Mouse (Mus musculus) hindbrain, embryonic 11.5 days (tissue): ENCODE data around the gene AL607142.1. TPM values are rescaled to one million over a fixed set of nuclear protein-coding genes. Genes with fewer than 3 reads are reported as not detected.

Experiments
- ATAC-seq: fragments of 200-750 bp; cut with Nextera tagmentation; 2 replicates; pipeline ENCODE4 v1.8.0; 2017; ENCODE audit warnings: mild to moderate bottlenecking, moderate TSS enrichment, moderate library complexity; ENCODE audit not compliant: low FRiP score
- DNase-seq: peaks from one replicate; pipeline ENCODE4 v3.0.0-alpha.2; 2015; ENCODE audit warnings: low spot score
- H3K27ac ChIP-seq: fragments of 300-500 bp; sonication (generic); 2 replicates; pipeline ENCODE4 v1.5.1; 2014; ENCODE audit warnings: mild to moderate bottlenecking, low read depth, low read length
- H3K27me3 ChIP-seq: fragments of 300-500 bp; sonication (generic); 2 replicates; pipeline ENCODE4 v1.6.1; 2014; ENCODE audit warnings: mild to moderate bottlenecking, low read length, moderate library complexity, mixed read lengths; ENCODE audit not compliant: control insufficient read depth, insufficient read depth
- H3K36me3 ChIP-seq: fragments of 300-500 bp; sonication (generic); 2 replicates; pipeline ENCODE4 v1.6.1; 2014; ENCODE audit warnings: mild to moderate bottlenecking, low read length, moderate library complexity, mixed read lengths; ENCODE audit not compliant: control insufficient read depth, insufficient read depth
- H3K4me1 ChIP-seq: fragments of 300-500 bp; sonication (generic); replicated peaks from 2 replicates; pipeline ENCODE4 v1.6.1; 2014; ENCODE audit warnings: low read length, mixed read lengths; ENCODE audit not compliant: control insufficient read depth, insufficient read depth
- H3K4me2 ChIP-seq: fragments of 300-500 bp; sonication (generic); replicated peaks from 2 replicates; pipeline ENCODE4 v1.6.1; 2014; ENCODE audit warnings: mild to moderate bottlenecking, low read depth, low read length
- H3K4me3 ChIP-seq: fragments of 300-500 bp; sonication (generic); 2 replicates; pipeline ENCODE4 v1.5.1; 2014; ENCODE audit warnings: low read depth, low read length
- H3K9ac ChIP-seq: fragments of 300-500 bp; sonication (generic); 2 replicates; pipeline ENCODE4 v1.6.1; 2014; ENCODE audit warnings: low read depth, low read length
- H3K9me3 ChIP-seq: fragments of 300-500 bp; sonication (generic); 2 replicates; pipeline ENCODE4 v1.6.1; 2016; ENCODE audit warnings: low read length; ENCODE audit not compliant: control insufficient read depth
- WGBS: fragments of 180-500 bp; shearing (Covaris S2); extraction: QIAGEN DNeasy Blood & Tissue Kit; methylation state at CpG from one replicate; pipeline ENCODE4 v1.1.7; 2014; 5-methylcytosine and 5-hydroxymethylcytosine counted together
- polyA plus RNA-seq: library from polyadenylated mRNA; unstranded; fragments of >200 nt; fragmentation: Nextera tagmentation; extraction: Ambion mirVana; gene quantifications from 2 replicates; pipeline ENCODE4 v1.2.1, GENCODE M21; 2014

The AL607142.1 gene
- polyA plus RNA-seq, 1 experiment from 2014 or later: not detected

DNA sequence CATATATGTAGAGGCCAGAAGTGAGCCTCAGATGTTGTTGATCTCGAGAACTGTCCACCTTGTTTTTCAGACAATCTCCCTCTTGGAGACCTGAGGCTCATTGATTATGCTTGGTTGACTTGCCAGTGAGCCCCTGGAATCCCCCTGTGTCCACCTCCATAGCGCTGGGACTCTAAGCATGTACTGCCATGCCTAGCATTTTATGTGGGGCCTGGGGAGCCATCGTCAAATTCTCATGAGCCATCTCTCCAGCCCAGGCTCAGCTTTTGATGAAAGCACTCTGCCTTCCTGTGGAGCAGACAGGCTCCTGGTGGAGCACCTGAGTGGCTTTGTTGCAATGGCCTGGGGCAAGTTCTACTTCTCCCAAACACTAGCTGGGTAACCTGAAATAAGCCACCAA lies 14.9 kb upstream of the AL607142.1 start:
- Histone ChIP-seq H3K27ac (no peak overlapping the region), H3K4me3 (no peak overlapping the region), H3K9ac (no peak overlapping the region), H3K4me2 (no peak overlapping the region), H3K27me3 (no peaks in the 10 kb centered on the region), H3K36me3 (no peaks in the 10 kb centered on the region), H3K4me1 (no peaks in the 10 kb centered on the region), H3K9me3 (no peaks in the 10 kb centered on the region)
- 90% methylated on average over 3 of the region's 3 CpGs for WGBS
- ATAC-seq (no peak), DNase-seq (no peak)

DNA sequence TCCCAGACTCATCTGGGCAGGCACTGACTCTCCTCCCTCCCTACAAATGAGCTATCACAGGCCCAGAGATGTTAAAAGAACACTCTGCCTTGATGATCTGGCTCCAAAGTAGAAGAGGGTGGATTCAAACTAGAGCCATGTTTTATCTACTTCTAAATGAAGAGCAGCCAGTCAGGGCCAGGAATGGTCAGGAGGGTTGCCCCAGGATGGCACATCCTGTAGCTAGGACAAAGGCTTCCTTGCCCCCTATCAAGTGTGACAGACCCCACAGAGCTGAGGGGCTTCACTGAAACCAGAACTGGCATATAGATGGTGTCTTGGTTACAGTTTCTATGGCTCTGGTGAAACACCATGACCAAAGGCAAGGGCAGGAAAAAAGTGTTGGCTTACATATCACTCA lies 12.3 kb upstream of the AL607142.1 start:
- no peaks in the 10 kb centered on the region for H3K4me1 ChIP-seq
- no peak overlapping the region for H3K27ac ChIP-seq
- ATAC-seq (no peak), DNase-seq (no peak)
- H3K9me3 ChIP-seq: no peaks in the 10 kb centered on the region
- no peaks in the 10 kb centered on the region for H3K36me3 ChIP-seq
- H3K4me2 ChIP-seq: no peak overlapping the region
- H3K9ac ChIP-seq: no peak overlapping the region
- H3K4me3 ChIP-seq: no peak overlapping the region
- H3K27me3 ChIP-seq: no peaks in the 10 kb centered on the region

DNA sequence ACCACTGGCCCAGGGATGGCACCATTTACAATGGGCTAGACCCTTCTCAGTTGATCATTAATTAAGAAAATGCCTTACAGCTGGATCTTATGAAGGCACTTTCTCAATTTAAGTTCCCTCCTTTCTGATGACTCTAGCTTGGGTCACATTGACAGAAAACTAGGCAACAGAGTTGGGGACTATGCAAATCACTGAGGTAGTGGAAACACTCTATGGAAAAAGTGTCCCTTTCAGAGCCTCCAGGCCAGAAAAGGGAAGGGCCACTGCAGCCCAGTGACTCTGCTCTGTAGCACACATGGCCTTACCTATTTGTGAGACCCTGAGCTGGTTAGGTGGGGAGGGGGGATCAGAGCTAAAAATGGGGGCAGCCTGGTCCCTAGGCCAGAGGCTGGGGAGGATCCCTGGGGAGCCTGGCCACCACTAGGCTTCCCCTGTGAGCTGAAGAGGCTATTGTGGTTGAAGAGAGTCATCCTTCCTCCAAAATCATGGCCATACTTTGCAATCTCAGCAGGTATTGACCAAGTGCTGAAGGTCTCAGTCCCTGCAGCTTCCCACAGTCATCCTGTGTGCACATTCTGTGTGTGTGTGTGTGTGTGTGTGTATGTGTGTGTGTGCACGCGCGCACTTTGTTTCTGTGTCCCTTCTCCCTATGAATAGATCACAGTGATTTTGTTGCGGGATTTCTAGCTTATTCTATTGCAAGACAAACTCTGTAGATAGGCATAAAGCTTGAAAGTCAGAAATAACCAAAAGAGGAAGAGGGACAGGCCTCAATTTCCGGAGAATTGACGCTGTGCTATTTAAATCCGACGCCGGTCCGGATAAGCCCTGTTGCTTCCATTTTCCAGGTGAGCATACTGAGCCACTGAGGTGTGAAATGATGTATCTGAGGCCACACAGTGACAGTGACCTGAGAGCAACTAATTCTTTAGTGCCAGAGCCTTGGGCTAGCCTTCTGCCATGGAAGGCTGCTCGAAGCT lies 11.5 kb upstream of the AL607142.1 start:
- no peak overlapping the region for H3K4me3 ChIP-seq
- no peaks in the 10 kb centered on the region for H3K9me3 ChIP-seq
- H3K4me1 ChIP-seq: no peaks in the 10 kb centered on the region
- ATAC-seq (no peak), DNase-seq (no peak)
- H3K4me2 ChIP-seq: no peak overlapping the region
- no peaks in the 10 kb centered on the region for H3K36me3 ChIP-seq
- no peak overlapping the region for H3K9ac ChIP-seq
- H3K27ac ChIP-seq: no peak overlapping the region
- H3K27me3 ChIP-seq: no peaks in the 10 kb centered on the region
- WGBS: 96% methylated on average over 11 of the region's 11 CpGs

DNA sequence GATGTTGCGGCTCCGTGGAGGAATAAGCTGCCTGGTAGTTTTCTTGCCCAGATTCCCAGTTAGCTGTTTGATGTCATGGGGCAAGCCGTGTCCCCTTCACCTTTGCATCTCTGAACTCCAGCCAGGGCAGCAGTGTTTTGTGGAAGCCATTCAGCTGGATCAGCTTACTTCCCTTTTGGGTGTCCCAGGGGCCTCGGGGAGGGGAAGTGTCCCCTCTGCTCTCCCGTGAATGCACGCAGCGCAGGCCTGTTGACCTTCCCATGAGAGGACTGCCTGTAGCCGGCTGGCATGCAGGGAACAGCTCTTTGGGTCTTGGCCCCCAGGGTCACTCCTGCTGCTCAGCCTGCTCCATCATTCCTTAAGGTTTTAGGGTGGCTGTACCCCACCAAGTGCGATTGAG lies 10.7 kb upstream of the AL607142.1 start:
- DNase-seq (no peak), ATAC-seq (no peak)
- no peaks in the 10 kb centered on the region for H3K4me1 ChIP-seq
- no peaks in the 10 kb centered on the region for H3K36me3 ChIP-seq
- WGBS: 78% methylated on average over 9 of the region's 9 CpGs
- no peaks in the 10 kb centered on the region for H3K27me3 ChIP-seq
- H3K4me2 ChIP-seq: no peak overlapping the region
- no peak overlapping the region for H3K9ac ChIP-seq
- no peak overlapping the region for H3K4me3 ChIP-seq
- no peak overlapping the region for H3K27ac ChIP-seq
- no peaks in the 10 kb centered on the region for H3K9me3 ChIP-seq

DNA sequence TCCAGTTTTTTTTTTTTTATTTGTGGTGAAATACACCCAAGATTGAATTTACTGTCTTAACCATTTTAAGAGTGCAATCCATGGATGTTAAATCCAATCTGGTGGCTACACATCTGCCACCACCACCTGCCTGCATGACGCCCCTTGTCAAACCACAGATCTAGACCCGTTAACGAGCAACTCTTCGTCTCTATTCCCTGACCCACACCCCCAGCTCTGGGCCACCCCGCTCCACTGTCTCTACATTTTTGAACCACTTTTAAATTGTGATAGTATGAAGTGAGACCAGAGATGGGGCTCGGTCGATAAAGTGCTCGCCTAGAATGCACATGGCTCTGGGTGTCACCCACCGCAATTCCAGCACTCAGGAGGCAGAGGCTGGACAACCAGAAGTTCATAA lies 8.3 kb upstream of the AL607142.1 start:
- DNase-seq: no peak
- Histone ChIP-seq H3K4me1 (no peaks in the 10 kb centered on the region), H3K4me2 (no peak overlapping the region), H3K9ac (no peak overlapping the region), H3K36me3 (no peaks in the 10 kb centered on the region), H3K27me3 (no peaks in the 10 kb centered on the region), H3K27ac (no peak overlapping the region), H3K4me3 (no peak overlapping the region), H3K9me3 (no peaks in the 10 kb centered on the region)
- 90% methylated on average over 9 of the region's 9 CpGs for WGBS
- ATAC-seq: no peak

DNA sequence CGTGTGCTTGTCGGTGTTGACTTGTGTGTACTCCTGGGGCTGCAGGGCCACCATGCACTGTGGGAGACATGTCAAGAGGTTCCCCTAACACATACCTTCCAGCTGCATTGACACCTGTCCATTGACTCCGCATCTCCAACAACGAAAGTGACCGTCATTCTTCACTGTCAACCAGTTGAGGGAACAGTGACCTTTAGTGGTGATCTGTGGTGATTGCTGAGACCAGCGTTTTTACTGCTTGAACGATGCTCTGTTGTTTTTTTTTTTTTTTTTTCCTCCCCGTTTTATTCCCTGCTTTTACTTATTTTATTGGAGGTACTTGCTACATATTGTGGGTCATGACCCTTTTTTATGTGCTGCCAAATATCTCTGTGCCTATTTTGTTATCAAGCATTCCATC lies 7.3 kb upstream of the AL607142.1 start:
- Histone ChIP-seq H3K4me2 (no peak overlapping the region), H3K27ac (no peak overlapping the region), H3K4me3 (no peak overlapping the region), H3K4me1 (no peaks in the 10 kb centered on the region), H3K9ac (no peak overlapping the region), H3K9me3 (no peaks in the 10 kb centered on the region), H3K27me3 (no peaks in the 10 kb centered on the region), H3K36me3 (no peaks in the 10 kb centered on the region)
- WGBS: 81% methylated on average over 8 of the region's 8 CpGs
- DNase-seq: no peak
- ATAC-seq: no peak

DNA sequence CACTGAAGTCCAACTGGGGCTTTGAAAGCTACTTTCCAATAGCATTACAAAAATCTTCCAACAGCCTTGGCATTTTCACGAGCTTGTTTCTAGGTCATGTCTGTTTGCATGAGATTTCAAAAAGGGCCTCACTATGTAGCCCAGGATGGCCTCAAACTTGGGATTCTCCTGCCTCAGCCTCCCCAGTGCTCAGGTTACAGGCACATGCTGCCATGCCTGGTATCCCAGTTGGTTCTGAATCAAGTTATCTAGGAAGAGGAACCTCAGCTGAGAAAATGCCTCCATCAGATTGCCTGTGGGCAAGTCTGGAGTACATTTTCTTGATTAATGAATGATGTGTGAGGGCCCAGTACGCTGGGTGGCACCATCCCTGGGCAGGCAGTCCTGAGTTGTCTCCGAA lies 6.6 kb upstream of the AL607142.1 start:
- Histone ChIP-seq H3K9me3 (no peaks in the 10 kb centered on the region), H3K4me3 (no peak overlapping the region), H3K36me3 (no peaks in the 10 kb centered on the region), H3K9ac (no peak overlapping the region), H3K27ac (no peak overlapping the region), H3K27me3 (no peaks in the 10 kb centered on the region), H3K4me2 (no peak overlapping the region), H3K4me1 (no peaks in the 10 kb centered on the region)
- DNase-seq (no peak), ATAC-seq (no peak)
- WGBS: 95% methylated on average over 3 of the region's 3 CpGs

DNA sequence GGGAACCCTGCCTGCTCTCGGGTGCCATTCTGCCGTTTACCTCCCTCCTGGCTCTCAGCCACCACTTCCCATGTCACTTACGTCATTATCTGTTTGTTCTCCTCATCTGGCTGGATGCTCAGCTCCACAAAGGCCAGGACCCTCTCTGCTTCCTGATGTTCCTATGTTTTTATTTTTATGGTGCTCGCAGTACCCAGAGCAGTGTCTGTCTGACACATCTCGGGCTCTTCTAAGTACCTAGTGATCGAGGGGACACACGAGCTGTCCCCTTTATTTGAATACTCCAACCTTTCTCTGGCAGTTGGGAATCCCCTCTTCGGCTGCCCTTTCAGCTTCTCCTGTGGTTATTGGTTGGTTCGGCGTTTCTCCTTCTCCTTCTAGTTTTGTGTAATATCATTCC lies 6.0 kb upstream of the AL607142.1 start:
- DNase-seq: no peak
- Histone ChIP-seq H3K27me3 (no peaks in the 10 kb centered on the region), H3K9ac (no peak overlapping the region)

DNA sequence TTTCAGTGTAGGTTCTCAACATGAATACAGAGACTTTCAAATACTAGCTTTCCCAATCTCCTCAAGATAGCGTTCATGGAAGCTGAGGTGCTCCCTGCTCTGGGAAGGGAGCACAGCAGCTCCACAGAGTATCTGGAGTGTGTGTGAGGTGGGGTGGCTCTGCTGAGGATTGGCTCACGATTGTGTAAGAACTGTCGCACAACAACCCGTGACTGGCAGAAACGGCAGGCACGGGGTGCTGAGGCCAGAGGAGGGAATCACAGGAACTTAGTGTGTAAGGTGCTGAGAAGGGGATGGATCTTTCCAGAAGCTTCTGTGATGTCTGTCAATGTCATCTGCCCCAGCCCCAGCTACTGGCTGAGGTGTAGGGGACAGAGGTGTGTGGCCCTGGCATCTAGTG lies 3.1 kb upstream of the AL607142.1 start:
- no peak for ATAC-seq
- Histone ChIP-seq H3K27me3 (no peaks in the 10 kb centered on the region), H3K27ac (no peak overlapping the region), H3K9me3 (no peaks in the 10 kb centered on the region), H3K4me2 (no peak overlapping the region), H3K36me3 (no peaks in the 10 kb centered on the region), H3K4me1 (no peaks in the 10 kb centered on the region), H3K9ac (no peak overlapping the region), H3K4me3 (no peak overlapping the region)
- 95% methylated on average over 6 of the region's 6 CpGs for WGBS
- no peak for DNase-seq

More for the DNA sequence above, 6.0 kb upstream of the AL607142.1 start:
- Histone ChIP-seq H3K4me3 (no peak overlapping the region), H3K36me3 (no peaks in the 10 kb centered on the region), H3K4me2 (no peak overlapping the region), H3K4me1 (no peaks in the 10 kb centered on the region), H3K27ac (no peak overlapping the region), H3K9me3 (no peaks in the 10 kb centered on the region)
- WGBS: 82% methylated on average over 10 of the region's 10 CpGs
- ATAC-seq: no peak
